Mouse (Mus musculus): ENCODE measurements at regions not wholly inside any gene's neighbourhood (a gene's known extent, or its start where the extent isn't known, plus 50 kb on each side); places are given as distances from the start of the nearest gene placed in this dataset.

DNA sequence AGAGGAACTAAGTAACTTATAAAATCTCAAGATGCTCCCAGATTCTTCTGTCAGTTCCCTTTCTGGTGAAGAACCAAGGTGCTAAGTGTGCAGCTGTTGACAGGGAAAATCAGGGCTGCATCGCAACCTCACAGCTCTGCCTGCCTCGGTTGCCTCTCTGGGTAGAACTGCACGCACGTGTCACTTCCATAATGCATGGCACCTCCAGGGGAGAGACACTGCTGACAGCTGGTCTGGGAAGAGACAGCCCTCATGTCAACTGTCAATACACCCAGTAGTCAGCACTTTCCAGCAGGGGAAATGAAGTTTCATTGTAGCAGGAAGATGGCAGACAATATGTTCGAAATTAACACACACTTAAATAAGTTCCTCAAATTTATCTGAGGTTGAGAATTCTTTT, 376.2 kb upstream of the Nrp1 start:
- TF ChIP-seq CTCF (IDR thresholded peaks at IDR 0.05; ENCODE audit: extremely low read depth, insufficient read depth, low read length), result no peak
- no peak for TF ChIP-seq POLR2A (IDR thresholded peaks at IDR 0.05; ENCODE audit: extremely low read depth, insufficient read depth, low read length)

Data from cortical plate, adult 2 months (tissue).